Mouse (Mus musculus) ES-E14 (cell line): ENCODE results near the gene Klhl1. TPM values are rescaled to one million over a fixed set of nuclear protein-coding genes. Genes with fewer than 3 reads are reported as not detected.

Experiments
- DNase-seq: peaks from one replicate; pipeline ENCODE4 v3.0.0-alpha.2; 2013; ENCODE audit warnings: low read depth, low spot score
- H3K27ac ChIP-seq: 2 replicates; pipeline ENCODE4 v1.5.1; 2012; ENCODE audit warnings: low read depth, mild to moderate bottlenecking, low read length, moderate library complexity, mixed read lengths; ENCODE audit not compliant: poor library complexity, insufficient read depth, severe bottlenecking
- H3K36me3 ChIP-seq: 2 replicates; pipeline ENCODE4 v1.6.1; 2012; ENCODE audit warnings: mild to moderate bottlenecking, low read length, moderate library complexity, mixed read lengths; ENCODE audit not compliant: control insufficient read depth, poor library complexity, insufficient read depth, severe bottlenecking
- H3K4me1 ChIP-seq, 2 experiments: fragments of 150-350 bp in 1 of 2; sonication (generic) in 1 of 2; 2 replicates each; pipeline ENCODE4 v1.6.1; 2012; ENCODE audit warnings: low read length in 2 of 2, mild to moderate bottlenecking in 1 of 2, mixed read lengths in 1 of 2; ENCODE audit not compliant: control insufficient read depth in 2 of 2, insufficient read depth in 2 of 2, poor library complexity in 1 of 2
- H3K4me3 ChIP-seq, 2 experiments: fragments of 150-350 bp in 1 of 2; sonication (generic) in 1 of 2; 2 replicates each; pipeline ENCODE4 v1.5.1; 2012; ENCODE audit warnings: low read length in 2 of 2, low read depth in 1 of 2, mild to moderate bottlenecking in 1 of 2, mixed read lengths in 1 of 2; ENCODE audit not compliant: insufficient read depth in 1 of 2, poor library complexity in 1 of 2, severe bottlenecking in 1 of 2
- H3K9ac ChIP-seq: 2 replicates; pipeline ENCODE4 v1.6.1; 2012; ENCODE audit warnings: low read depth, mild to moderate bottlenecking, low read length, mixed read lengths; ENCODE audit not compliant: poor library complexity, insufficient read depth, severe bottlenecking
- H3K9me3 ChIP-seq: fragments of 150-350 bp; sonication (generic); 2 replicates; pipeline ENCODE4 v1.6.1; 2012; ENCODE audit warnings: low read depth, mild to moderate bottlenecking, low read length; ENCODE audit not compliant: control insufficient read depth, insufficient read depth
- CHD2 ChIP-seq: IDR thresholded peaks from 2 replicates; pipeline ENCODE4 v1.6.1; 2014; ENCODE audit warnings: mild to moderate bottlenecking, low read depth, low read length, inconsistent platforms
- HCFC1 ChIP-seq: IDR thresholded peaks from 2 replicates; pipeline ENCODE4 v1.6.1; 2012; ENCODE audit warnings: low read length, inconsistent platforms, borderline replicate concordance; ENCODE audit not compliant: insufficient read depth
- MAFK ChIP-seq: IDR thresholded peaks from 2 replicates; pipeline ENCODE4 v1.6.1; 2014; ENCODE audit warnings: mild to moderate bottlenecking, low read depth, low read length, inconsistent platforms; ENCODE audit not compliant: insufficient read depth
- ZC3H11A ChIP-seq: IDR thresholded peaks from 2 replicates; pipeline ENCODE4 v1.6.1; 2012; ENCODE audit warnings: low read depth, mild to moderate bottlenecking, inconsistent platforms, low read length, borderline replicate concordance
- ZNF384 ChIP-seq: IDR thresholded peaks from 2 replicates; pipeline ENCODE4 v1.6.1; 2012; ENCODE audit warnings: low read depth, low read length, inconsistent platforms
- in situ Hi-C, 2 experiments: fragments of 600-800 bp; cut with MboI; formaldehyde crosslinking; loops; one replicate each; pipeline ENCODE4 v1.15.1; 2025; ENCODE audit warnings: low sequenced_read_pairs in 2 of 2, inconsistent platforms in 1 of 2; ENCODE audit not compliant: unreplicated experiment in 2 of 2
- total RNA-seq: library from RNA; depleted of rRNA; stranded (reverse); fragments of 300-350 nt; gene quantifications from 2 replicates; pipeline ENCODE4 v1.2.3, GENCODE M21; 2012

The Klhl1 gene
- total RNA-seq, 1 experiment, result not detected

- Histone ChIP-seq H3K9ac (no peak overlapping the region), H3K9me3 (no peaks in the 10 kb centered on the region), H3K4me3 (no peak overlapping the region), H3K4me1 (no peaks in the 10 kb centered on the region), H3K27ac (no peak overlapping the region), H3K36me3 (no peaks in the 10 kb centered on the region)
- in situ Hi-C loops, result no loop called here
- TF ChIP-seq CHD2 (no peak), ZNF384 (no peak), ZC3H11A (no peak)
- DNase-seq, result no peak
Observed at GRCm38 (mm10) chr14:96499936-96500335, 19.0 kb downstream of the Klhl1 start.

DNA sequence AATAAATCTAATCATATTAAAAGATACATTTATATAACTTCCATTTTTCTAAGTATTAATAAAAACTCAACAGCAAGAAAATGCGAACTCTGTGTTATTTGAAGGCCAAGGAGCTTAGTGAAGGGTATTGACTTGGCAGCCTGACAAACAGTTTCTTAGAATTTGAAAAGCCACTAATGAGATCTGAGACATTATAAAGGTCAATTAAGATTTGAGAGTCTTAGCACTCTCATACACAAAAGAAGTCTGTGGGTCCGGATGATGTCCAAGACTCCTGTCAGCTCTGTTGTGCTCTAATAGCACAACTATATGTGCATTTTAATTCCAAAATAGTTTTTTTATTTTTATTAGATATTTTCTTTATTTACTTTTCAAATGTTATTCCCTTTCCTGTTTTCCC, 47.1 kb downstream of the Klhl1 start:
- no peaks in the 10 kb centered on the region for H3K4me1 ChIP-seq
- no peaks in the 10 kb centered on the region for H3K36me3 ChIP-seq
- in situ Hi-C loops, result no loop called here

GRCm38 (mm10) chr14:96471336-96471735, 47.6 kb downstream of the Klhl1 start:
- Histone ChIP-seq H3K9me3 (no peaks in the 10 kb centered on the region), H3K27ac (no peak overlapping the region), H3K4me1 (no peaks in the 10 kb centered on the region), H3K4me3 (no peak overlapping the region), H3K9ac (no peak overlapping the region), H3K36me3 (no peaks in the 10 kb centered on the region)
- no peak for DNase-seq
- no peak for TF ChIP-seq CHD2
- no peak for TF ChIP-seq HCFC1
- TF ChIP-seq MAFK, result no peak
- no peak for TF ChIP-seq ZC3H11A
- no peak for TF ChIP-seq ZNF384
- in situ Hi-C loops, result no loop called here

More for the DNA sequence above, 47.1 kb downstream of the Klhl1 start:
- Histone ChIP-seq H3K9me3 (no peaks in the 10 kb centered on the region), H3K9ac (no peak overlapping the region), H3K27ac (no peak overlapping the region), H3K4me3 (no peak overlapping the region)
- DNase-seq, result no peak
- TF ChIP-seq ZC3H11A (no peak), MAFK (no peak), ZNF384 (no peak), CHD2 (no peak), HCFC1 (no peak)

- H3K9me3 ChIP-seq, result no peaks in the 10 kb centered on the region
- H3K27ac ChIP-seq, result no peak overlapping the region
- TF ChIP-seq MAFK (no peak), CHD2 (no peak), ZC3H11A (no peak), HCFC1 (no peak), ZNF384 (no peak)
- no peaks in the 10 kb centered on the region for H3K4me1 ChIP-seq
- in situ Hi-C loops, result no loop called here
- no peaks in the 10 kb centered on the region for H3K36me3 ChIP-seq
- H3K9ac ChIP-seq, result no peak overlapping the region
- no peak for DNase-seq
- H3K4me3 ChIP-seq, result no peak overlapping the region
Observed at GRCm38 (mm10) chr14:96461756-96462155, 57.1 kb downstream of the Klhl1 start.

DNA sequence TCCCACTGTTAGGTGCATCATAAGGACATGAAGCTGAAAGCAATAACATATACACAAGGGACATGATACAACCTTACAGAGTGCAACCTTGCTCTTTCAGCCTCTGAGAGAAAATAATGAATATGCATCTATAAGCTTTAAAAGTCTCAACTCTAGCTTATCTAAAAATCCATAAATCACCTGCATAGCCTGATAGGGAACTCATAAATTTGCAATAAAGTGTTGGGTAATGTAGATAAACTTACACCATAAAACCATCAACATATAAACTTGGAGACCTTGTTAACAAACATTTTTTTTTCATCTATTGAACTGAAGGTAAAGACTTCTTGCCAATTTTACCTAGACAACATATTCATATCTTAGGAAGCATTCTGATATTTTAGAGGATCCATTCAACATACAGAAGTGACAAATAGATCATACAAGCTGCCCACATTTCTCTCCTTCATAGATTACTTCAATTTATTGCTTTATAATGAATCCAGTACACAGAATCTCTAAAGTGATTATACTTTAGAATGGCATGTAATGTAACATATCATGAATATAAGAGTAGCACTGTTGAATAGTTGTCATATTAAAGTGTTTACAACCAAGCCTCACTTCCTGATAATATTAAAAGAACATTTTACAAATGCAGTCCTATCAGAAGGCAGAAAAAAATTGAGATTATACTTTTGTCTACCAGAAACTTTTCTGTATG, 126.7 kb downstream of the Klhl1 start:
- DNase-seq, result no peak

More for the DNA sequence above, 126.7 kb downstream of the Klhl1 start:
- in situ Hi-C loops, result no loop called here
- TF ChIP-seq HCFC1, result no peak
- TF ChIP-seq MAFK, result no peak
- no peak for TF ChIP-seq CHD2
- no peak for TF ChIP-seq ZC3H11A
- TF ChIP-seq ZNF384, result no peak
- Histone ChIP-seq H3K9ac (no peak overlapping the region), H3K9me3 (no peaks in the 10 kb centered on the region), H3K4me3 (no peak overlapping the region), H3K36me3 (no peaks in the 10 kb centered on the region), H3K27ac (no peak overlapping the region), H3K4me1 (no peaks in the 10 kb centered on the region)
